Mouse (Mus musculus) spleen, postnatal 36 days (tissue): ENCODE measurements at regions not wholly inside any gene's neighbourhood (a gene's known extent, or its start where the extent isn't known, plus 50 kb on each side); places are given as distances from the start of the nearest gene placed in this dataset.
"Not testable (repeated sequence)": the region's sequence is repeated elsewhere in the genome, so short reads cannot be mapped to it uniquely, and the experiment has no call there.

Experiments
- DNase-seq, 2 experiments: peaks; one replicate each; pipeline ENCODE4 v3.0.0; 2022; ENCODE audit warnings: low spot score in 2 of 2, mixed read lengths in 1 of 2

DNA sequence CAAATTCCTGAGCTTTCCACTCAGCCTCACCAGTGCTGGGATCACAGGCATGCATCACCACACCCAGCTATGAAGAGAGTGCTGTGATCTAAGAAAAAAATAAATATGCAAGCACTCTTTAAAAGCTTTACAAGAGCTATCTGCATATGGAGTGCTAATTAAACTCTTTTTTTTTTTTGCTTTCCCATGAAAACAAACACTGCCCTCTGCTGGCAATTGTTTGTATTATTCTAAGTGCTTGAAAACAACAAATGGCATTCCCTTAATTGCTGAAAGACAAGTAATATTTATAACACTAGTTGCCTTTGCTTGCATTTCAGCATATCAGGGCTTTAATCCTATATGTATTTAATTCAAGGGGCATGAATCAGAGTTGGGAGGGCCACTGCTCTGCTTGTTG lies 91.8 kb downstream of the 5730507C01Rik start:
- peak in 1 of 2 experiments; percentile 1 for DNase-seq

DNA sequence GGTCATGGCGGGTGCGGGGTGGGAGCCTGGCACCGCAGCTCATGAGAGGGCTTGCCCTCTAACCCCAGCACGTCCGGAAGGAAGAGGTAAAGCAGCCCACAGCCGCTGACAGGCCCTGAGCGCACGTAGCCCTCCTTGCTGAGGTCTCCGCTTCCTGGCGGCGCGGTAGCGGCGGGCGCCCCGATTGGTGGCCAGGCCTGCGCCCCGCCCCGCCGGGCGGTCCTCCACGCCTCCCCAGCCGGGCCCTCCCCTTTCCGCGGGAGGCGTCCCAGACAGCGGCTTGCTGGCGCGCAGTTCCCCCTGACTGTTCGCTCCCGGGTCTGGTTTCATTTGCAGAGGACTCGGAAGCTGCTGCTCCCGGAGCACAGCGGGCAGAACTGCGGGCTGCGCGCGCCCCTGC lies 95.5 kb downstream of the 5730507C01Rik start:
- DNase-seq, result peak; percentile 55 to 70

DNA sequence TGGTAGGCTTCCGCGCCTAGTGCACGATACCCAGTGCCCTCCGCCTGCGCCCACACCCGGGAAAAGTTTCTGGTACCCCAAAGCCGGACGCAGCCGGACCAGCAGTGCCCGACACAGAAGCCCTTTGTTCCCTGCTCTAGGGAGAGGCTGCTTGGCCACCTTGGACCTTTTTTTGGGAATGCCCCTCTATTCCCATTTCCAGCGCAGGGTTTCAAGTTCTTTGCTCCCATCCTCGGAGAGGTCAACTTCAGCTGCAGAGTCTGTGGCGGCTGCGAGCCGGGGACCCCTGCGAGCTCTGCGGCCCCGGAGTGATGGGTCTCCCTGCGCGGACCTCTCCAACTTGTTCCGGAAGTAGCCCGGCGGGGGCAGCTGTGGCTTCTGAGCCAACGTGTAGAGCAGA lies 96.3 kb downstream of the 5730507C01Rik start:
- DNase-seq, result not testable (repeated sequence)
